Mouse (Mus musculus) inflammation-experienced regulatory T-cells, adult 6 months (primary cell): ENCODE results near the gene Golga1. TPM values are rescaled to one million over a fixed set of nuclear protein-coding genes. Genes with fewer than 3 reads are reported as not detected.
A peak's percentile ranks its signal among the peaks of the same experiment; 100 is the strongest.

ENCODE experiments used
- ATAC-seq: one replicate; pipeline ENCODE4 v1.8.0; 2017
- polyA plus RNA-seq, 3 experiments: library from polyadenylated mRNA; unstranded; fragments of 100-300 nt; shearing (Covaris generic); gene quantifications; one replicate each; pipeline ENCODE4 v1.2.1; 2017

The Golga1 gene
- polyA plus RNA-seq, 3 experiments from 2014 or later = 24.0 to 38.2 (median 35.3) TPM

- no peak for ATAC-seq
These were observed 59.7 kb downstream of the Golga1 start, which contains the start of gene Rpl35 for GRCm38 (mm10) chr2:39005574-39006079. Gene Rpl35, minus strand, starts transcription at chr2:39005624.

GRCm38 (mm10) chr2:39004880-39005435 is 60.4 kb downstream of the Golga1 start, which contains the start of gene Arpc5l:
Gene Arpc5l, plus strand, starts transcription at chr2:39005348.
- peak; percentile 77 for ATAC-seq

GRCm38 (mm10) chr2:39004372-39004771 is 61.0 kb downstream of the Golga1 start:
- ATAC-seq = no peak

GRCm38 (mm10) chr2:39003512-39003911 is 61.8 kb downstream of the Golga1 start:
- no peak for ATAC-seq

GRCm38 (mm10) chr2:39003106-39003505 is 62.2 kb downstream of the Golga1 start:
- ATAC-seq = no peak

GRCm38 (mm10) chr2:39001866-39002265 is 63.5 kb downstream of the Golga1 start:
- ATAC-seq = no peak

GRCm38 (mm10) chr2:39000587-39000919 is 64.8 kb downstream of the Golga1 start:
- ATAC-seq = no peak

GRCm38 (mm10) chr2:38999910-39000586 is 65.3 kb downstream of the Golga1 start:
- ATAC-seq = no peak

- no peak for ATAC-seq
These were observed 66.0 kb downstream of the Golga1 start for GRCm38 (mm10) chr2:38999381-38999780.

GRCm38 (mm10) chr2:38997386-38998374 is 67.7 kb downstream of the Golga1 start, which contains the start of gene Wdr38:
Gene Wdr38, plus strand, starts transcription at chr2:38997476.
- ATAC-seq = peak; percentile 95

GRCm38 (mm10) chr2:38992452-38992851 is 72.9 kb downstream of the Golga1 start:
- ATAC-seq = no peak

GRCm38 (mm10) chr2:38992004-38992403 is 73.3 kb downstream of the Golga1 start:
- ATAC-seq = no peak

- ATAC-seq = no peak
These were observed 76.4 kb downstream of the Golga1 start for GRCm38 (mm10) chr2:38988929-38989328.

GRCm38 (mm10) chr2:38987803-38988510 is 77.4 kb downstream of the Golga1 start:
- ATAC-seq = peak; percentile 25

- ATAC-seq = no peak
These were observed 78.0 kb downstream of the Golga1 start for GRCm38 (mm10) chr2:38987371-38987770.

- ATAC-seq = no peak
These were observed 78.8 kb downstream of the Golga1 start for GRCm38 (mm10) chr2:38986580-38986979.

GRCm38 (mm10) chr2:38983456-38983855 is 81.9 kb downstream of the Golga1 start:
- ATAC-seq = no peak

GRCm38 (mm10) chr2:38977837-38978236 is 87.5 kb downstream of the Golga1 start:
- no peak for ATAC-seq

GRCm38 (mm10) chr2:38975941-38976805 is 89.2 kb downstream of the Golga1 start:
- no peak for ATAC-seq

GRCm38 (mm10) chr2:38975181-38975580 is 90.2 kb downstream of the Golga1 start:
- no peak for ATAC-seq

- ATAC-seq = no peak
These were observed 91.2 kb downstream of the Golga1 start for GRCm38 (mm10) chr2:38974171-38974570.
